Mouse (Mus musculus): ENCODE results near the gene Gsta1.
"Not testable (repeated sequence)": the region's sequence is repeated elsewhere in the genome, so short reads cannot be mapped to it uniquely, and the experiment has no call there.

The Gsta1 gene

DNA sequence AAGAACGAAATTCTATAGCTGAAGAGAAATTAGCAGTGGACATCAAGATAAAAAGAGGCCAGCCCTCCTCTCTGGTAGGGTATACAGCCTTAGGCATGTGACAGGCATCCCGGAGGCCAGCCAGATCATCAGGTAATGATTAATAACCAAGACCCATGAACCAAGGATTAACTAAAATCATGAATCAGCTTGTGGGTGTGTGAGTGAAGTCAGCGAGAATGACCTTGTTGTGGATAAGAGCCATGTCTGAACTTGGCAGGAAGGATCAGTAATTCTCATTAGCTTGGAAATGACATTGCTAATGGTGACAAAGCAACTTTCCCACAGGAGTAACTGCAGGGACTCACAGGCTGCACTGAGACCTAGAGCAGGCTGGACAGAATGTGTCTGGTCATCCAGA is 798 bp upstream of the Gsta1 start:
- not testable (repeated sequence) for DNase-seq (ENCODE audit: extremely low read depth, low read depth)

DNA sequence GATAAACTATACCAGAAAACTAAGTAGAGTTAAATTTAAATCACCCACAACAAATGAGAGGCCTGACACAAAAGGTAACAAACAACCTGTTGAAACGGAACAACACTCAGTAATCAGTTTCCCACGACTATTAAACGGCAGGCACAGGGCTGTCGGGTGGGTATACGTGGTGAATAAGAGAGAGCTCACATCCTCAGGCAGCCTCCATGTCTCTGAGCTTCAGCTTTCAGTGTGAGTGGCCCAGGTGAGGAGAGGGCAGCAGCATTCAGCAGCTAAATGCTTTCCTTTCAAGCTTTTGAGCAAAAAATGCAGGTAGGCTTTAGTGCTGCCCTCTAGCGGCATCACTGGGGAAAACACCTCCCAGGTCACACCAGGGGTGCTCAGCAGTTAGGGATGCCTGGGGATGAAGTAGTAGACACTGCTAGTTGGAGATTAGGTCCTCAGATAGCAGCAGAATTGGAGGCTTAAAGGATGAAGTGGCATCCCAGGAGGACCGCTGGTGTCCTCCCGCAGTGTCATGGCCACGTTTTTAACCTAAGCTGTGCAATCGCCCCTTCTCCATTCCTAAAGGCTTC is 2.8 kb downstream of the Gsta1 start:
- not testable (repeated sequence) for DNase-seq (ENCODE audit: extremely low read depth, low read depth)

DNA sequence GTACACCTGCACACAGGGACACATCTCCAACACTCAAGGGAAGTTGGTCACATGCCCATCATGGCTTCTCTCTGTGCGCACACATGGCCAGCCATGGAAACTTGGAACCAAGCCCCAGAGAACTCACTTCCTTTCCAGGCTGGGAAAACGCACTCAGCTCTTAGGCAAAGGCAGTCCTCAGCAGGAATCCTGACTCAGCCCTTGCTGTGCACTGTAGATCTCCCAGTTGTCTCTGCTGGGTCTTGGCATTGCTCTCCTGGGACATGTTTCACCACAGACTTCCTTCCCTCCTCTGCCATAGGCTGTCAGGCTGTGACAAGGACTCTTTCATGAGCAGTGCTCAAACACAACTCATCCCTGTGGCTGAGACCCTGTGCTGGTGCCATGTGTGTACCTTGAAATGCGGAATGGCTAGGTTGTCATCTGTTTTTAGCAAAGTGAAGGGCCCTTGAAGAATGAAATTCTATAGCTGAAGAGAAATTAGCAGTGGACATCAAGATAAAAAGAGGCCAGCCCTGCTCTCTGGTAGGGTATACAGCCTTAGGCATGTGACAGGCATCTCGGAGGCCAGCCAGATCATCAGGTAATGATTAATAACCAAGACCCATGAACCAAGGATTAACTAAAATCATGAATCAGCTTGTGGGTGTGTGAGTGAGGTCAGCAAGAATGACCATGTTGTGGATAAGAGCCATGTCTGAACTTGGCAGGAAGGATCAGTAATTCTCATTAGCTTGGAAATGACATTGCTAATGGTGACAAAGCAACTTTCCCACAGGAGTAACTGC is 25.4 kb downstream of the Gsta1 start:
- not testable (repeated sequence) for DNase-seq (ENCODE audit: extremely low read depth, low read depth)

DNA sequence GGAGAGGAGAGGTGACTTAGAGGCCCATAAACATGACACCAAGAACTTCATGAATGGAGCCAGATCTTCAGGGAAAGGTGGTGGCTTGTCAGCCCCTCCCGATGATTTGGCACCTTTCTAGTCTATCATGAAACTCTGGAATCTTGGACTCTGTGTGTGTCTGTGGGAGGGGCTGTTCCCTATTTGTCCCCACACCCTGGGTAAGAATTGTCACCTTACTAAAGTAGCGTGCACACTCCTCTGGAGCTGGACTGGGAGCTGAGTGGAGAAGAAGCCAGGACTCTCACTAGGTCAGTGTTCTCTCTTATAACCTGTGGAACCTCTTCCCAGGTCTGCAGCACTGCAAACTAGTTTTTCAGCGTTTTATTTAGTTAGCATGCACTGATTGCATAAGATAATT is 26.5 kb downstream of the Gsta1 start, which contains the start of gene Gm3776:
Gene Gm3776 (plus strand): TSS at position 216 of the 400 bp plus-strand sequence.
- DNase-seq (ENCODE audit: extremely low read depth, low read depth), result not testable (repeated sequence)

DNA sequence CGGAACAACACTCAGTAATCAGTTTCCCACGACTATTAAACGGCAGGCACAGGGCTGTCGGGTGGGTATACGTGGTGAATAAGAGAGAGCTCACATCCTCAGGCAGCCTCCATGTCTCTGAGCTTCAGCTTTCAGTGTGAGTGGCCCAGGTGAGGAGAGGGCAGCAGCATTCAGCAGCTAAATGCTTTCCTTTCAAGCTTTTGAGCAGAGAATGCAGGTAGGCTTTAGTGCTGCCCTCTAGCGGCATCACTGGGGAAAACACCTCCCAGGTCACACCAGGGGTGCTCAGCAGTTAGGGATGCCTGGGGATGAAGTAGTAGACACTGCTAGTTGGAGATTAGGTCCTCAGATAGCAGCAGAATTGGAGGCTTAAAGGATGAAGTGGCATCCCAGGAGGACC is 29.2 kb downstream of the Gsta1 start:
- DNase-seq (ENCODE audit: extremely low read depth, low read depth), result not testable (repeated sequence)

DNA sequence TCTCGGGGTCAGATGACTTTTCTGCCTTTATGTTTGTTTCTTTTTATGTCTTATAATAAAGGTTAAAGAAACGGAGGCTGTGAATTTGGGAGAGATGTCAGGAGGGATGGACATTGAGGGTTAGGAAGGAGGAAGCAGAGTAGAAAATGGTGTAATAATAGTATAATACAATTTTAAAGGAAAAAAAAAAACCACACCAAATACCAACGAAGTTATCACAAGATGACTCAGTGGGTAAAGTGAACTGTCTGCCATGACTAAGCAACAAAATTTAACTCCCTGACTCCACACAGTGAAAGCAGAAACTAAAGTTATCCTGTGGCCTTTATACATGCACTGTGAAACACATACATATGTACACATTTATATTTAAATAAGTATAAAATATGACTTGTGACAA is 40.5 kb downstream of the Gsta1 start:
- peak; percentile 26 for DNase-seq (ENCODE audit: extremely low read depth, low read depth)

DNA sequence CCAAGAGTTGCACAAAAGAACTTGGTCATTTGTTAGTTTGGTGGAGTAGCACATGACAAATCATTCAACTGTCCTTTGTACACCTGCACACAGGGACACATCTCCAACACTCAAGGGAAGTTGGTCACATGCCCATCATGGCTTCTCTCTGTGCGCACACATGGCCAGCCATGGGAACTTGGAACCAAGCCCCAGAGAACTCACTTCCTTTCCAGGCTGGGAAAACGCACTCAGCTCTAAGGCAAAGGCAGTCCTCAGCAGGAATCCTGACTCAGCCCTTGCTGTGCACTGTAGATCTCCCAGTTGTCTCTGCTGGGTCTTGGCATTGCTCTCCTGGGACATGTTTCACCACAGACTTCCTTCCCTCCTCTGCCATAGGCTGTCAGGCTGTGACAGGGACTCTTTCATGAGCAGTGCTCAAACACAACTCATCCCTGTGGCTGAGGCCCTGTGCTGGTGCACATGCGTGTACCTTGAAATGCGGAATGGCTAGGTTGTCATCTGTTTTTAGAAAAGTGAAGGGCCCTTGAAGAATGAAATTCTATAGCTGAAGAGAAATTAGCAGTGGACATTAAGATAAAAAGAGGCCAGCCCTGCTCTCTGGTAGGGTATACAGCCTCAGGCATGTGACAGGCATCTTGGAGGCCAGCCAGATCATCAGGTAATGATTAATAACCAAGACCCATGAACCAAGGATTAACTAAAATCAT is 51.7 kb downstream of the Gsta1 start:
- not testable (repeated sequence) for DNase-seq (ENCODE audit: extremely low read depth, low read depth)

DNA sequence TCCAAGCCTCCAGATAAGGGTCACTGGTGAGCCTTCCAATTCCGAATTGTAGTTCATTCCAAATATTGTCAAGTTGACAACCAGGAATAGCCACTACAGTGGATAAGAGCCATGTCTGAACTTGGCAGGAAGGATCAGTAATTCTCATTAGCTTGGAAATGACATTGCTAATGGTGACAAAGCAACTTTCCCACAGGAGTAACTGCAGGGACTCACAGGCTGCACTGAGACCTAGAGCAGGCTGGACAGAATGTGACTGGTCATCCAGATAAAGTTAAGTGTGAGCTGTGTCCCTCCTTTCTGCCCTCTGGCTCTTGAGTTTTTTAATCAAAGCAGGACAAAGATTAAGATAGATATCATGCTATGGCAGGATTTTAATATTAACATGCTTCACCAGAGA is 58.6 kb downstream of the Gsta1 start:
- DNase-seq (ENCODE audit: extremely low read depth, low read depth), result not testable (repeated sequence)

DNA sequence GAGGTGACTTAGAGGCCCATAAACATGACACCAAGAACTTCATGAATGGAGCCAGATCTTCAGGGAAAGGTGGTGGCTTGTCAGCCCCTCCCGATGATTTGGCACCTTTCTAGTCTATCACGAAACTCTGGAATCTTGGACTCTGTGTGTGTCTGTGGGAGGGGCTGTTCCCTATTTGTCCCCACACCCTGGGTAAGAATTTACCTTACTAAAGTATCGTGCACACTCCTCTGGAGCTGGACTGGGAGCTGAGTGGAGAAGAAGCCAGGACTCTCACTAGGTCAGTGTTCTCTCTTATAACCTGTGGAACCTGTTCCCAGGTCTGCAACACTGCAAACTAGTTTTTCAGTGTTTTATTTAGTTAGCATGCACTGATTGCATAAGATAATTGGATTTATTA is 59.3 kb downstream of the Gsta1 start, which contains the start of gene Gm10639:
Gene Gm10639 (plus strand): TSS at position 201 of the 400 bp plus-strand sequence.
- DNase-seq (ENCODE audit: extremely low read depth, low read depth), result not testable (repeated sequence)

Measured in MEL-GATA-1-ER (cell line).